Mouse (Mus musculus): ENCODE data around the gene Plekhg3. TPM values are rescaled to one million over a fixed set of nuclear protein-coding genes. Genes with fewer than 3 reads are reported as not detected.

The Plekhg3 gene
- total RNA-seq, 4 experiments from 2014 or later, result 23.4 to 28.6 (median 24.9) TPM

GRCm38 (mm10) chr12:76527245-76527881 is 3.3 kb upstream of the Plekhg3 start:
- DNase-seq (ENCODE audit: low spot score in 2 of 2), result no peak

DNA sequence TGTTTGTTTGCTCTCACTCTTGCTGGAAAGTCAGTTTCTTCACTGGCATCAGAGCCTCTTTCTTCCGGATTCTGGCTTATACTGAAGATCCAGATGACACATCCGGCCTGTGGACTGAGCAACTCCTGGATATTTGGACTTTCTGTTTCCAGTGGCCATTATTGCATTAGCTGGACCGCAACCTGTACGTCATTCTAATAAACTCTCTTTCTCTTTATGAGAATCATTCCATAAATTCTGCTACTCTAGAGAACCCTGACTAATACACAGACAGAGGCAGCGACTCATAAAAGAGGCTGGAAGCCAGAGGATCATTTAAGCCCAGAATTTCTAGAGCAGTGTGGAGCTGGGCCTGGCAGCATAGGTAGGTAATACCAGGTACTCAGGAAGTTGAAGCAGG is 1.9 kb upstream of the Plekhg3 start:
- no peak for DNase-seq (ENCODE audit: low spot score in 2 of 2)

DNA sequence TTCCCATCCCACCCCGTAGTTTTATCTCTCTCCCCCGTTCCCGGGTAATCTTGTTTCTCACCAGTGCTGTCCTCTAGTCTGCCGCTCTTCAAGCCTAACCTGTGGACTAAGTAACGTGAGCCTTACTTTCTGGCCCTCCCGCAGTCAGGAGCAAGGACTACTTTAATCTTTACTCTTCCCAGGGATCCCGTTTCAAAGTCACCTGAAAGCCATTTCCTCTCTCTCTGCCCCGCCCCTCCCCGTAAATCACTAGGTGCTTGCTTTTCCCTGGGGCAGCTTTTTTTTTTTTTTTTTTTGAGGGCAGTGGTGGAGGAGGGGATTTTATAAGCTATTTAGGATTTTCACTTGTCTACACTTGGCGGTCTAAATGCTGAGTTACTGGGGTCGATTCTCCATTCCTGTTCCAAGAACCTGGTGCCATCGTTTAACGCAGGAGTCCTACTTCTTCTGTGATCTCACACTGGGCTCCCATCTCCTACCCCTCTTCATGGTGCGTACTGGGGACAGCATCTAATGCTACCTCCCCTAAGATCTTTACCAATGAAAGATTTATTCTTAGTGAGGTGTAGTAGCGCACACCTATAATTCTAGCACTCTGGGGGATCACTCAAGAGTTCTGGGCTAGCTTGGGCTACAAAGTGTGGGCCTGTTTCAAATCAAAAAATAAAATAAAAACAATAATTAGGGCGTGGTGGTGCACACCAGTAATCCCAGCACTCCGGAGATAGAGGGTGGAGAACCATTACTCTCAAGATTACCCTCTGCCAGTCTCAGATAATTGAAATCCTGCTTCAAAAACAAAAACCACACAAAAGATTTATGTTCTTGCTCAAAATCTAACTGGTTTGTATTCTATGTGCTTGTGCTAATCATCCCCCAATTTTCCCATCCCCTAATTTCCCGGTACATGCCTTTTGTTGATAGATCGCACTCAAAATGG is 1.6 kb downstream of the Plekhg3 start:
- DNase-seq (ENCODE audit: low spot score in 2 of 2), result no peak

- no peak for DNase-seq (ENCODE audit: low spot score in 2 of 2)
Measured at GRCm38 (mm10) chr12:76532926-76533376, 2.3 kb downstream of the Plekhg3 start.

DNA sequence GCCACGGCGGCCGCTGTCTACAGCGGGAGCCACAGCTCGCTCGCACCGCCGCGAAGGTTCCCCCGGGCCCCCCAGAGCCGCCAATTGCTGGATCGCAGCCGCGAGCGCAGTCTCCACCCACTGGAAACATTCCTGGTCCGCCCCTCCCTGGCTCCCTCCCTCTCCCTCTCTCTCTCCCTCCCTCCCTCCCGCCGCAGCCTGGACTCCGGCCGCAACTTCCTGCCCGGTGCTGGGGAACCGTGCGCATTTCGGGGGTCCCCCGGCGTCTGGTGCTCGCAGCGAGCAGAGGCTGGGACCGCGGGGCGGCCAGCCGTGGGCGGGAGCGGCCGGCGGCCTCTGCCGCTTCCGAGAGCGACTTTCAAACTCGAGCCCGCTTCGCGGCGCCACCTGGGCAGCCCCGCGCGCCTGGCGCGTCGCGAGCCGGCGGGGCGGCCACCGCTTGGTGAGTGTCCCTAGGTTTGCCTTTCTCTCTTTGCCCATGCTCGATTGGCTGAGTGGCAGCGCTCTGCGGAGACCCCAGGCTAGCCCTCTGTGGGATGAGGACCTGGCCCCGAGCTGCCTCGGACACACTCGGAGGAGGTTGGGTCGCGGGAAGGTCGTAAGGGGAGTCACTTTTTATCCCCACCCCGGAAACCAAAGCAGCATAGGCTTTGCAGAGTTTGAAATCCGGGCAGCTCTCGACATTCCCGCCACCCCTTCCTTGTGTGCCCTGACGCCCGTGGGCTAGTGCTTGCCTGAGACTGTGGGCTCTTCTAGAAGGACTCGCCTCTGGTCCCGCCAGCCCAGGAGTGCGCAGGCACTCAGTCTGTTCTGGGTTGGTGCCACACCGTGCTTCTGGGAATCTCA is 2.9 kb downstream of the Plekhg3 start:
- DNase-seq (ENCODE audit: low spot score in 2 of 2), result peak in 1 of 2 experiments; percentile 44

DNA sequence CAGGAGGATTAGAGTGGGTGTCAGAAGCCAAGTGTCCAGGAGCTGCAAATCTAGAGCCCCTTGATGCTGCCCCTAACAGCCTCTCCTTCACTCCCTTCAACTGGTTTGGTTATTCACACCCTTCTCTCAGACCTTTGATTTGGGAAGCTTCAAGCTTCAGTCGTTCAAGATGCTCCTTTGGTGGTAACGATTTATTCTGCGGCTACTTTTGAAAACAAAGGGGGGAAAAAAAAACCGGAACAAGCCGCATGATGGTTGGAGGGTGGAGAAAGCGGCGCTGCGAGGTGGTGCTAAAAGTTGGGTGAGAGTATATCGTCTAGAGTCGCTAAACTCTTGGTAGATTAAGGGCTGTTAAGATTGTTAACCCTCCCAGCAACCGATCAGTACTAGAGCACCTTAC is 3.5 kb downstream of the Plekhg3 start:
- DNase-seq (ENCODE audit: low spot score in 2 of 2), result no peak

GRCm38 (mm10) chr12:76534641-76535283 is 4.1 kb downstream of the Plekhg3 start:
- no peak for DNase-seq (ENCODE audit: low spot score in 2 of 2)

DNA sequence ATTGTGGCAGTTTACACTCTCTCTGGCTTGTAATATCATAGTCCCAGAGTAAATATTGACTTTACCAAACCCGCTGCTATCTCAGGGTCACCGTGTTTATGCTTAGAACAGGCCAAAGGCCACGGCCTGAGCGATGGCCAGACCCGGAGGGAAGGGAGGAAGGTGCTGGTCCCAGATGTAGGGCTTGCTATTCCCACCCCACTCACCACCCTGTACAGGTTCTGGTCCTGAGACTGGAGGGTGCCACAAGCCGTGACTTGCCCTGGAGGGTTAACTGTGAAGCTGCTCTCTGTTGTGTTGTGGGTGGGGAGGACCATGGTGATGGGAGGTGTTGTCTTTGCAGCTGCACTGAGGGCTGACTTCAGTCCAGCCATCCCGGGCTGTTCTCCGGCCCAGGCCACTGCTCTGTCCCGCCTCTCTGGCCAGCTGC is 4.8 kb downstream of the Plekhg3 start:
- DNase-seq (ENCODE audit: low spot score in 2 of 2), result peak; percentile 42 to 45

- DNase-seq (ENCODE audit: low spot score in 2 of 2), result no peak
Measured at GRCm38 (mm10) chr12:76536591-76537153, 6.0 kb downstream of the Plekhg3 start.

DNA sequence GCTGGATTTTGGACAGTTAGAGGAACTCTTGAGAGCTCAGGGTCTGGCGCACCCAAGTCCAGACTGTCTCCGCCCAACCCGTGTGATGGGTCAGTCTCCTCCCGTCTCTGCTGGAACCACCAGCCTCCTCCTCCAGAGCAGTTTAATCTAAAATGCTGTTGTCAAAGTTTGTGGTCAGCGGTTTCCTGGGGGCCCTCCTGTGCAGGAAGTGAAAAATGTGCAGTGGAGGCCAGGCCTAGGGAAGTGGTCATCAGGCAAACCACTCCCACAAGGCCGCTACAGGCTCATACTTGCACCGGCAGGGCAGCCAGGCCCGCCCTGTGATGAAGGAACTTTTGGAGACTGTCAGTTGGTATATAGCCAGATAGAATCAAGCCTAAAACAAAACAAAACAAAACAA is 6.7 kb downstream of the Plekhg3 start:
- no peak for DNase-seq (ENCODE audit: low spot score in 2 of 2)

GRCm38 (mm10) chr12:76540169-76540568 is 9.5 kb downstream of the Plekhg3 start:
- DNase-seq (ENCODE audit: low spot score in 2 of 2), result no peak

DNA sequence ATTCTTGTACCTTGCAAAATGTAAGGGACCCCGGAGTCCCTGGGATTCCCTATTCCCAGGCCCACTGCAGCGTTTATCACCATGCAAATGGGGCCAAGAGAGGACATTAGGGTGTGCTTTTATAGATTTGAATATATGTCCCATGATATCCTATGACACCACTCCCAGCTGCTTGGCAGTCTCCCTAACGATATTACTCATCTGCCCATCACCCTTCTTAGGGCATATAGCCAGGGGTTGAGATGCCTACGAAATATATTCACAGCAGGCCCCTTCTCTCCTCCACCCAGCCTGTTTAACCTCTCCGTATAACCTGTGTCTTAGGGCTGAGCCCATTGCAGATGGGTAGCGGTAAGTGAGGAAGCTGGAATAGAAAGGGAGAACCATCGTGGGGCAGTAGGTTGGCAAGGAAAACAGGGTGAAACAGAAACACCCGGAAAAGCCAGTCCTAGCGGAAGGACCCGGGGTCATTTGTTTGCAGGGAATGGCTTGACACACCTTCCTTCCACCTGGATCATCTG is 10.1 kb downstream of the Plekhg3 start:
- no peak for DNase-seq (ENCODE audit: low spot score in 2 of 2)

DNA sequence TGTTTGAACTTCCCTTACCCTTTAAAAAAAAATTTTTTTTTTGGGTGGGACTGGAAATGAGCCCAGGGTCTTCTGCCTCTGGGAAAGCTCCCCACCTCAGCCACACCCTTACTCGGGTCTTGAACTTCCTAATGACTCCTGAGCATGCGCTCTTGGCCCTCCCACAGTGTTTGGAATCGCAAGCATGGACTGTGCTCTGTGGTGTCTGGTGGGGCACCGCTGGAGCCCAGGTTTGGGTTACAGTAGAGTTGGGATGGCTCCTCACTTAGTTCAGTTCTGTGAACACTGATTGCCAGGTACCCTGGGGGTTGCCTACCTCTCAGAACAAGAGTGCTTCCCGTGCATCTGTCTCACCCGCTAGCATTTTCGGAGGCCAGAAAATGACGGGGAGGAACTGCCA is 10.8 kb downstream of the Plekhg3 start:
- no peak for DNase-seq (ENCODE audit: low spot score in 2 of 2)

GRCm38 (mm10) chr12:76541879-76542278 is 11.2 kb downstream of the Plekhg3 start:
- no peak for DNase-seq (ENCODE audit: low spot score in 2 of 2)

DNA sequence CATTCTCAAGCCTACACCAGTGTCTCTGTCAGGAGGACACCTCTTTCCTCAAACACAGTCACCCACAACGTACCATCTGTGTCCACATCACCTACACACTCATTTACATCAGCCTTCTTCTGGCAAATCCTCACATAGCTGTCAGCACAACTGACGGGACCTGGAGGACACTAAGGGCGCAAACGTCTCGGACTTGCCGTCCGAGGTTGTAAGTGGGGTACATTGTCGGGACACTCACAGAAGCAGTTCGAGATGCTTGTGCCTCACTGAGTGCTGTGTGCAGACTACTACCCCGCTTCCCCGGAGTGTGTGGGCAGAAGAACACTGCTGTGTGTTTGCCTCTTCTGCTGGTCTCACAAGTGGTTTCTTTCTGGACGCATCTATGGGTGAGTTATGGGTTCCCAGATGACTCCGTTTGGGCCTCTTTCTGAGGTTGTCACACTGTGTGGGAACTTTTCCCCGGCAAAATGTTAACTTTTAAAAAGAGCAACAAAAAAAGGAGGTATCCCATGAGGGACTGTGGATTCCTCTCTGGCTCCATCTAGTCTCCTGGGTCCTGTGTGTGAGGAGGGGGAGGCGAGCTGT is 15.2 kb downstream of the Plekhg3 start:
- DNase-seq (ENCODE audit: low spot score in 2 of 2), result no peak

- peak; percentile 35 to 47 for DNase-seq (ENCODE audit: low spot score in 2 of 2)
Measured at GRCm38 (mm10) chr12:76546383-76547276, 15.9 kb downstream of the Plekhg3 start.

- no peak for DNase-seq (ENCODE audit: low spot score in 2 of 2)
Measured at GRCm38 (mm10) chr12:76547409-76548081, 16.9 kb downstream of the Plekhg3 start.

- DNase-seq (ENCODE audit: low spot score in 2 of 2), result no peak
Measured at GRCm38 (mm10) chr12:76548082-76548423, 17.4 kb downstream of the Plekhg3 start.

DNA sequence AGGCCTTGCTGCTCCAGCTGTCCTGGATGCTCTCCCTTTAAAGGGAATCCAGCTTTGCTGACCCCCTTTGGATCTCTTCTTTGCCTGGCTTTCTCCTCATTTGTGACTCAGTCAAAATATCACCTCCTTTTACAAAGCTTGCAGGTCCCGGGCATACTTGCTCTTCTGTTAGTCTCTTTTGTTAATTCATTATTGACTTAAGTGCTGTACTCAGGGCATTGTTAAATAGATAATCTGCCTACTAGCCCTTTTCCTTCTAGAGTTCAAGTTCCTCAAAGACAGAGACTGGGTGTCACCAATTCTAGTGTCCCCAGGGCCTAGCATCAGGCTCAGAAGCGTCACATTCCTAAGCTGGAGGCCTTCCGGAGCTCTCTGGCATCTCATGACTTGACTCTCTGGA is 18.5 kb downstream of the Plekhg3 start:
- DNase-seq (ENCODE audit: low spot score in 2 of 2), result no peak
